Mouse (Mus musculus): ENCODE measurements at regions not wholly inside any gene's neighbourhood (a gene's known extent, or its start where the extent isn't known, plus 50 kb on each side); places are given as distances from the start of the nearest gene placed in this dataset.
"Not testable (repeated sequence)": the region's sequence is repeated elsewhere in the genome, so short reads cannot be mapped to it uniquely, and the experiment has no call there.

GRCm38 (mm10) chr3:9132104-9132751, 477.7 kb downstream of the Zfp704 start:
- no peak for DNase-seq

- no peak for DNase-seq
Observed at GRCm38 (mm10) chr3:9131366-9131765, 478.5 kb downstream of the Zfp704 start.

GRCm38 (mm10) chr3:9128407-9128806, 481.5 kb downstream of the Zfp704 start:
- no peak for DNase-seq

GRCm38 (mm10) chr3:9123079-9123478, 486.8 kb downstream of the Zfp704 start:
- DNase-seq = no peak

GRCm38 (mm10) chr3:9117913-9118312, 492.0 kb downstream of the Zfp704 start:
- DNase-seq = no peak

- no peak for DNase-seq
Observed at GRCm38 (mm10) chr3:9113410-9113809, 496.5 kb downstream of the Zfp704 start.

GRCm38 (mm10) chr3:9110741-9111140, 499.1 kb downstream of the Zfp704 start:
- DNase-seq = no peak

GRCm38 (mm10) chr3:9109991-9110390, 499.9 kb downstream of the Zfp704 start:
- no peak for DNase-seq

GRCm38 (mm10) chr3:9109485-9109884, 500.4 kb downstream of the Zfp704 start:
- no peak for DNase-seq

GRCm38 (mm10) chr3:9107766-9108410, 502.0 kb downstream of the Zfp704 start:
- no peak for DNase-seq

- DNase-seq = no peak
Observed at GRCm38 (mm10) chr3:9105191-9105926, 504.5 kb downstream of the Zfp704 start.

- no peak for DNase-seq
Observed at GRCm38 (mm10) chr3:9103456-9103855, 506.4 kb downstream of the Zfp704 start.

GRCm38 (mm10) chr3:9101240-9101639, 508.6 kb downstream of the Zfp704 start:
- DNase-seq = no peak

- no peak for DNase-seq
Observed at GRCm38 (mm10) chr3:9100761-9101160, 509.1 kb downstream of the Zfp704 start.

GRCm38 (mm10) chr3:9098441-9098840, 511.4 kb downstream of the Zfp704 start:
- DNase-seq = no peak

- no peak for DNase-seq
Observed at GRCm38 (mm10) chr3:9084134-9084533, 525.8 kb downstream of the Zfp704 start.

GRCm38 (mm10) chr3:9082061-9082460, 527.8 kb downstream of the Zfp704 start:
- no peak for DNase-seq

- DNase-seq = no peak
Observed at GRCm38 (mm10) chr3:9078201-9078600, 531.7 kb downstream of the Zfp704 start.

- DNase-seq = no peak
Observed at GRCm38 (mm10) chr3:9076696-9077095, 533.2 kb downstream of the Zfp704 start.

GRCm38 (mm10) chr3:9072471-9072870, 537.4 kb downstream of the Zfp704 start:
- DNase-seq = not testable (repeated sequence)

GRCm38 (mm10) chr3:9067048-9067447, 542.8 kb downstream of the Zfp704 start:
- peak; percentile 20 to 22 for DNase-seq

- no peak for DNase-seq
Observed at GRCm38 (mm10) chr3:9066374-9066773, 543.5 kb downstream of the Zfp704 start.

- DNase-seq = no peak
Observed at GRCm38 (mm10) chr3:9065892-9066291, 544.0 kb downstream of the Zfp704 start.

All from thymus, adult 18-20 months (tissue).